Mouse (Mus musculus) cerebellum, adult (tissue): Measurements from ENCODE around the gene Phlda1.

ENCODE experiments used
- ATAC-seq: cut with Nextera tagmentation; 2 replicates; pipeline ENCODE4 v1.9.2; 2017; ENCODE audit warnings: mild to moderate bottlenecking, moderate library complexity, mixed read lengths; ENCODE audit not compliant: insufficient number of reproducible peaks, low FRiP score, low TSS enrichment

The Phlda1 gene

DNA sequence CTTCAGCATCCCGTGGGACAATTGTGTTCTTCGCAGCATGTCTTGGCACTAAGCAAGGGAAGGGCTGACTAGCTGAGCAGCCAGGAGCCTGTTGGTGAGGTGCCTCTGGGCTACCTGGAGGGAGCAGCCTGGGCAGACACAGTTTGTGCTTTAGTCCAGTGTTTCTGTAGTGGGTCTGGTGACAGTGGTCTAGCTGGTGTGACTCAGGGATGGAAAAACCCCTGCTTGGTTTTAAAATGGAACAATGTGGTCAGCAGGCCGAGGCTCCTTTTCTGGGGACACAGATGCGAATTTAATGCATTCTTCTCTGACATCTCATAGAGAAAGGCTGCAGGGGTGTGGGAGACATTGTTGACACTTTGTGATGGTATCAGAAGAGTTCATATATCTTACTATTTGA is 16.1 kb downstream of the Phlda1 start:
- ATAC-seq = no peak

DNA sequence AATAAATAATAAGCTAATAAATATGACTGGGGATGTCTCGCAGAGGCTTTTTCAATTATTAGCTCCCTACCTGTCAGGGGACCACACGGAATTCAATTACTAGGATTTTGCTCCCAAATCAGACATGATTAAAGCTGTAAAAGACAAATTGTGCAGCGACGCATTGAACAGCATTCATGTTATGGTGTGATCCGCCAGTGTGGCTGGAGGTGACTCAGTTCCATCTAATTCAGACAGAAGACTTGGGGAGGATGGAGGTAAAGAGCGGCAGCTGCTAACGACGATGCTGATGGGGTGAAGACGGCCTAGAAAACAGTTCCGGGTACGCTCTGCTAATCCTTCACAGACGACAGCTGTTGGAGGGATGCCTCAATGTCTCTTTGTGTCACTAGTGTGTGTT is 17.8 kb downstream of the Phlda1 start:
- ATAC-seq = no peak

DNA sequence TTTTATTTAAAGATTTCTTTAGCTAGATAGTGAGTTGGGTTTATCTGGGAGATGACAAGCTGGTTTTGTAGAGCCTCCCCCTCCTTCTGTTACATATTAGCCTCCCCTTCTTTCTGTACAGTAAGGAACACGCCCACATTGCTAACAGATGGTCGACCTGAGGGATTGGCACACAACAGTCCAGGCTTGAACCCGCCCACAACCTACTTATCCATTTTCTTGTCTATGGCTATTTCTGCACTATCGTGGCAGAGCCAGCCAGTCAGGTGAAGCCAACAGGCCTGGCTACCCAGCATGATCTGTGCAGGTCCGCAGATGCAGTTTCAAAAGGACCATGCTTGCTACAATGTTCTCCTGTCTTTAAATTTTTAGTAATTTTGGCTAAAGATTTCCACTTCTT is 21.0 kb downstream of the Phlda1 start:
- ATAC-seq = peak; percentile 88

DNA sequence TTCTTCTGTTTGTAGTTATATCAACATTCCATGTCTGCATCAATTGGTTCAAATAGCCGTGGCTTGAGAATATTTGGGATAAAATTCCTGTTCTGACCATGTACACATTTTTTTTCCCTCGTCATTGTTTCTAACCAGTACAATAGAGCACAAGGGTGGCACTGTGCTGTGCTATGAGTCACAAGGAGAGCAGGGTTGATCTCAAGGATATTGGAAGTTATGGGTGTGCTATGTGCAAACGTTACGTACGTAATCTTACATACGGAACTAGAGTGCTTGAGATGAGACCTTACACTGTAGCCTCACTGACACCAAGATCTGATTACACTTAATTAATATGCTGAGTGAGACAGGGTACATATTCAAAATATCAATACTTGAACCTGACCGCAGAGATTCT is 21.5 kb downstream of the Phlda1 start:
- no peak for ATAC-seq

DNA sequence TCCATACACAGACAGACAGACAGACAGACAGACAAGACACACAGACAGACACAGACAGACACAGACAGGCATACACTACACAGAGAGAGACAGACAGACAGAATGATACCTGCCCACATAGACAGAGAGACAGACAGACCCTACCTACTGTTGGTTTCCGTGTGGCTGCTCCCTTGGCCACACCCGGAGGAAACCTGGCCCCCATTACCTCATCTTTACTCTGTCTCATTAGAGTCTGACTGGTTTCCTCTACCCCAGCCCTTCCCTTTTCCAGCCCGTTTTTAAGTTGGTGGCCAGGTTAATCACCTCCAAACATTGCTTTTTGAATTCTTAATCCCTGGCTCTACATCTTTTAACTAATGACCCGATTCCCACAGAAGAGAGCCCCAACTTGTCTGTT is 22.2 kb downstream of the Phlda1 start:
- ATAC-seq = no peak

DNA sequence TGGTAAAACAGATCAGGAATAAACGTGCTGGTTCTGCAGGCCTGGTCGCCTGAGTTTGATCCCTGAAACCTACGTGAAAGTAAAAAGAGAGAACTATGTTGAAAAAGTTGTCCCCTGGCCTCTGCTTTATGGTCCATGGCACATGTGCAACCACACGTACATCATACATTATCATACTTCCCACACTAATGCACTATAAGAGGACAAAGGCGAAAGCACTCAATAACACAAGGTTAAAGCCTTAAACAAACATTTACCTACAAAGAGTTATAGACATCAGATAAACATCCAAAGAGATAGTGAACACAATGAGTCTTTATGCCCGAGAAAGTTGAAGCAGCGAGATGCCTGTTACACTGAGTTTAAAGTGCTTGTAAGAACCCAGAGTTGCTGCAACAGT is 24.3 kb downstream of the Phlda1 start:
- ATAC-seq = no peak

DNA sequence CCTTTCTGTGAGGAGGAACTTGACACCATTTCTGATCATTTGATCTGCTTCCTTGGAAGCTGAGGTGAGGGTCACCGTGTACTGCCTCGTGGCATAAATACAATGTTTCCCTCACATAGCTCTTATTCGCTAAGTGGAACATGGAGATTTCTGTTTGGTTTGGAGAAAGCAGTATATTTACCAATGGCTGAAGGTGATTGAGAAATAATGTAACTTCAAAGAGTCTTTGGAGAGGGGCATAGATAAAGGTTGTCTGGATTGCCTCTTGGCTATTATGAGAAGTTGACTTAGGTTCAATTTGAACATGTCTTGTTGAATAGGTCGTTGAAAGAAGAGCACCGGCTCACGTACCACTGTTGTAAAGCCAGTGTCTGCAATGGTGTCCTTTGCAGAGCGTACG is 28.6 kb downstream of the Phlda1 start:
- no peak for ATAC-seq

DNA sequence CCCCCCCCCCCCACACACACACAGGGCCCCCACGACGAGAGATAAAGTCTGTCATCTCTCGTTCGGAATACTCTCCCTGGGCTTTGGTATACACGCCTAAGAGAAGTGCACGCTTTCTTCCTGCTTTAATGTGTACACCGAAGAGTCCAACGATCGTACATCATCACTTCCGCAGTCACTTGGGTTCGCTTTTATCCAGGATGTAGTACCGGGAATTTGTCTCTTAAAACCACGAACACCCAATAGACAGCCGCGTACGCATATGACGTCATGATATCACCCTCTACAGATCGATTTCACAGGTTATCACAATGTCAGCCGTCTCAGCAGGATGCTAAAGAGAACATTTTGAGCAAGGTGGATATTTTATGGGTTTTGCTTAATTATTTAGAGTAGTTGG is 31.3 kb downstream of the Phlda1 start:
- no peak for ATAC-seq

DNA sequence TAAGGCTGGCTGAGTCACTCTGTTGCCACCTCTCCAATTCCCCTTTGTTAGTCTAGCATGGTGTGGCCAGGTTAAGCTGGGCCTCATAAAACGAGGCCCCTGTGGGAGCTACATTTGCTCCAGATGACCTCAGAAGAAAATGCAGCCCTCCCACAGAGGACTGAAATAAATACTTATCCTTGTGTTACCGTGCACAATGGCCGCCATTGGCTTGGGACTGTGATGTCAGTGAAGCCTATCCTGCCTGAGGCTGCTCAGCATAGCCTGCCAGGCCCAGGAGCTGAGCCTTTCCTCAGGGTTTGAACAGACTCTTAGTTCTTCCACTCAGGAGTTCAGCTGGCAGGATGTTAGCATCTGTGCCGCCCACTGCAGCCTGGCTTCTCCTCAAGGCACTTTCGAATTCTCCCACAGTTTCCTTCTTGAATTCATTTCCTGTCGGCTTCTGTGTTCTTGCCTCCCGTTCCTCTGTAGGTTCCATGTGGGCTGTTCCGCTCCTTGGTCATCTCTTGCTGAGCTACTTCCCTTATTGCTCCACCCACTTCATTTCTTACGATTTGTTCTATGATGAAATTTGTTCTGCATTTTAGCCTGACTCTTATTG is 33.7 kb downstream of the Phlda1 start:
- ATAC-seq = no peak

DNA sequence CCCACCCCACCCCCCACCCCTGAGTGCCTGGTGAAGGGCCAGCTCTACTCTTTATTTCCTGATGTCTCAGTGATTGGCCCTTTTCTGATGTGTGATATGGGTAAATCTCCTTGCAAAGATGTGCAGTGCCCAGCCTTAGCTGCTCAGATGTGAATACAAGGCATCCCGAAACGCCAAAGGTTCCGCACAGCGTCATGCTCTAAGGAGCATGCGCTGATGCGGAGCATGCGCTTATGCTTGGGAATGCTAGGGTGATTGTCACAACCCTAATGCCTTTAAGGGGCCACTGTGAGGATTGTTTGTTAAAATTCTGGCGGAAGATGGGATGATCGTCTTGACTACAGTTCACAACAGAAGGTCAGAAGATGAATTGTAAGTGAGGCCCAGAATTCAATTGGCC is 34.6 kb downstream of the Phlda1 start:
- no peak for ATAC-seq

DNA sequence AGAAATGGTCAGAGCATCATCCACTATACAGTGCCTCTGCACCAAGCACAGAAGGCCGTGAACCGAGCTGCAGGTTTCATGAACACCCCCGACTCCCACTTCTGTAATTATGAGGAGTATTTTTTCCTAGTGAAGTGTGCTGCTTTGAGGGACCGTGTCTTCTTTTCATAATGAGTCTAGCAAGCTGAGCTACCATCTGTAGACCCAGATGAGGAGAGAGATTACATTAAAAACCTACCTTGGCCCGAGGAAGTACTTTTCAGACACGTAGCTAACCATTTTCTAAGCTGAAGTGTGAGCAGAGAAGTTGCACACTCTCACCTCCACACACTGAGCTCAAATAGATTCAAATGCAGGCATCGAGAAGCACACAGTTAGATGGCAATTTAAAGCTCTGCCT is 37.0 kb downstream of the Phlda1 start:
- no peak for ATAC-seq

DNA sequence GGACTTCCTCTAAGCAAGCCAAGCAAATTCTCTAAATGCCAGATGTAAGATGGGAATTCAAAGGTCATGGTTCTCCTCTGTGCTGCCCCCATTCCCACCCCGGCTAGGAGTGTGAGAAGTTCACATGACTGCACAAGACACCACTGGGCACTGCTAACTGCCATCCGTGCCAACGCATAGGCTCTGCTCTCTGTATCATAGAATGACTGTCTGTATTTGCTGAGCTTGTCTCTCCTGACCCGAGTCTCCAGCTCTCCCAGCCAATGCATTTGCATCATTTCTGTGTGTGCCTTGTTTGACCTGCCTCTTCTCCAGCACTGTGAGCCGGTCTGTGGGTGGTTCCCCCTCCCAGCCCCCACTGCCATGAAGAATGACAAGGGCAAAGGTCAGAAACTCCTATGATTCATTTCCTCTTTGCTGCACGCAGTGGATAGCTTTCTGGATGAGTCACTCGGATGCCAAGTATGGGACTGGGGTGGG is 37.7 kb downstream of the Phlda1 start:
- ATAC-seq = no peak

DNA sequence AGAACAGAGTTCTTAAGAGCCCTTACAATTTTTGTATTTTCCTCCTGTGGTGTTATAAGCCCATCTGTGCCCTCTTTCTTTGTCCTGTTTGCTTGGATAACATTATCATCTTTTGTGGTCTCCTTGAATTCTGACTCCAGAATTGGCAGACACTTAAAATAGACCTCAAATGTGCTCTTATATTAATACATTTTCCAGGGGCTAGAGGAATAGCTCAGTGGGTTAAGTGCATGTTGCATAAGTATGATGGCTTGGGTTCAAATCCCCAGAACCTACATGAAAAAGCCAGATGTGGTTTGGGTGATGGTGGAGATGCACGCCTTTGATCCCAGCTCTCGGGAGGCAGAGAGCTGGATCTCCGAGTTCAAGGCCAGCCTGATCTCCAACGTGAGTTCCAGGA is 38.2 kb downstream of the Phlda1 start:
- no peak for ATAC-seq

DNA sequence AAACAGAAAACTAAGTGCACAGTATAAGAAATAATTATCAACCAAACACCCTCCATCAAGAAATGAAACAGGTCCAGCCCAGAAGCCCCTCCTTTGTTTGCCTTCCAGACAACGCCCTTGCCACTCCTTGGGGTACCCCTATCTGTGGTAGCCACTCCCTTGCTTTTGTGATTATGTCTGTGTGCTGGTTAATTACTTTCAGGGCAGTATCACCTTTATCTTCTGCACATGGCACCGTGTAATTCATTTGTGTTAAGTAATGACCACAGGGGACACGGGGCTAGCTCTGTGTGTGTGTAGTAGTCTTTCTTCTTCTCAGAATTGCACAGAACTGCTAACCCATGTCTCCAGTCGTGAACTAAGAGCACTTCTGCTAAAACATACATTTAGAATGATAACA is 39.6 kb downstream of the Phlda1 start:
- ATAC-seq = no peak

DNA sequence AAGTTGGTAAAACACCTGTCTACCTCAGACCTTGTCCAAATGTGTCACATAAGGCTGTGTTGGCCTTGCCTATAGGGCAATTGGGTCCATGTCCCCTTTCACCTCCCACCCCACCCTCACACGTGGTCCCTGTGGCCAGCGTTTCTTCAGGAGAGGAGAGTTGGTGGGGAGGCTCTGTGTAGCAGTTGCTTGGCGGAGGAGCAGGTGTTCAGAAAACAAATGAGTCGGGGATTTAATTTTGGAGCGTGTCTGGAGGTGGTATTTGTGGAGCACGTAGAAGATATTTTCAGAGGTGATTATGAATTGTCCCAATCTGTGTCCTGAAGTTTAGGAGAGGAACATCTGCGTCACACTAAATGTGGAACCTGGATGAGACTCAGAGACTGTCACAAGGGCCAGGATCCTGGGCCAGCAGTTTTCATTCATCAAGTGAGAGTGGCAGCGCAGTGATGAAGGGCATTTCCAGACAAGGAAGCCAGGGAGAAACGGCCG is 41.8 kb downstream of the Phlda1 start:
- ATAC-seq = no peak

DNA sequence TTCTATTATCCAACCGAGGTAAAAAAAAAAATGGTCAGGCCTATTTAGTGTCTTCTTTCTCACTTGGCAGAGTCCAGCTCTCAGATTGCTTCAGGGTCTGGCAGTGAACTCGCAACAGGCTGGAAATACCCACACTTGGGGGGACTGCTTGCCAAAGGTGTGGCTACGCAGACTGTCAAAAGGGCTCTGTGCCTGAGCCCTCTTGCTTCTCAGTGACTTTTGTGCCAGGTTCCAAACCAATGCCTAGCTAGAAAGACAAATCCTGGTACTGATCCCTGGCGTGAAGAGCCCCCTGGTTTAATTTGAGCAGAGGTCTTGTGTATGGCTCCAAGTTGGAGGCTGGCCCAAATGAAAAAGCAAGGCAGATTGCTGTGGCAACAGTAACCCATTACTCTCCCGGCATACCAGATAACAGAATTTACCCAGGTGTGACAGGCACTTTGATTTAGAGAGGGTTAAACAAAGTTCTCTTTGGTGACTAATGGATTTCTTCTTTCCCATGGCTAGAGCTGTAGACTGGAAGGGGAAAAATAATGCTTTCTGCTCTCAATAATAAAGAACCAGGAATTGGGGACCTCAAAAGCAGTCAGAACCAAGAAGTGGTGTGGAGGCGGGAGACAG is 44.1 kb downstream of the Phlda1 start:
- no peak; the same call in 1 of the 2 replicates for ATAC-seq

DNA sequence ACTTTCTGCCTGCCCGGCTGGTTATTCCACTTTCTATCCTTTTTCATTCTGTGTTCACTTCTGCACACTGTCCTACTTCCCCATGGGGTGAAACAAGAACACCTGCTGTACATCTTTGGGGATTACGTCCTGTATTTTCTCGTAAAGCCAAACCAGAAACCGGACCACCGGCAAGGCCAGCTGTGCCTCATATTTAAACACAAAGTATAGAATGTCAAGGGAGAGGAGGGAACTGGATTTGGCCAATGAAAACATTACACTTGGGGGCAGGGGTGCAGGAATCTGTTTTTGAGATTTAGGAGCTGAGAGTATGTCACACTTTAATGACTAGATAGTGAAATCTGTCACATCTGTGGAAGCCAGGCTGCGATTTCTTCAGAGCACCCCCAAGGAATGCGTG is 47.6 kb downstream of the Phlda1 start:
- ATAC-seq = no peak

DNA sequence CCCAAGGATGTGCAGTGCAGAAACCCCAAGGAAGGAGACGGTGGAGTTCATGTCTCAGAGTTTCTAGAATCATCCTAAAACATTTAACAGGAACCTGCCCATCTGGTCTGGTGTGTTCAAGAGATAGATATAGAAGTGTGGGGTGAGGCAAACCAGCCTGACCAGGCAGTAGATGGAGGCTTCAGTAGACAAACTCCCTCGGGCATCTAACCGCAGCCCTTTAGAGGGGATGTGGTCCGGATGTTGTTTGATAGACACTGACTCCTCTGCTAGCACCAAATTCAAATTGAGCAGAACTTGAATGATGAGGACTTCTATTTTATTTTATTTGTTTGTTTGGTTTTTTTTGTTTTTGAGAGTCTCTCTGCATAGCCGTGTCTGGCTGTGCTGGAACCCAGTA is 48.6 kb downstream of the Phlda1 start:
- no peak for ATAC-seq

DNA sequence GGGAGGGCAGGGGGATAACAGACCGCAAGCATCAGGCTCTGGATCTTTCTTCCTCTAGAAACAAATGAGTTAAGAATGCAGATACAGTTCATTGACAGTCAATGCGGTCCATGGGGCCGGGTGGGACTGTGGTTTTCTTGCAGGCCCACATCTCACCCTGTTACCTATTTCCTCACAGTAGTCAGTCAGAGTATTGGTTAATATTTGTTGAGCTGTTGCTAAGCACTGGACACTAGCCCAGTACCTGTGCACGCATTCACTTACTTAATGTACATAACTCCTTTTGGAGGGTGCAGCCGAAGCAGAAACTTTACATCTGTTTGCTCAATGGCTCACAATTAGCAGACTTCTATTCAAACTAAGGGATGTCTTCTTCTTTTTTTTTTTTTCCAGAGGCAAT is 52.1 kb downstream of the Phlda1 start:
- ATAC-seq = no peak
